Mouse (Mus musculus): ENCODE data around the gene Large2. TPM values are rescaled to one million over a fixed set of nuclear protein-coding genes. Genes with fewer than 3 reads are reported as not detected.

Gene Large2
- total RNA-seq (2023; ENCODE audit: inconsistent age) = 0.13 to 0.84 TPM in 2 of 4 replicates, not detected in the others

DNA sequence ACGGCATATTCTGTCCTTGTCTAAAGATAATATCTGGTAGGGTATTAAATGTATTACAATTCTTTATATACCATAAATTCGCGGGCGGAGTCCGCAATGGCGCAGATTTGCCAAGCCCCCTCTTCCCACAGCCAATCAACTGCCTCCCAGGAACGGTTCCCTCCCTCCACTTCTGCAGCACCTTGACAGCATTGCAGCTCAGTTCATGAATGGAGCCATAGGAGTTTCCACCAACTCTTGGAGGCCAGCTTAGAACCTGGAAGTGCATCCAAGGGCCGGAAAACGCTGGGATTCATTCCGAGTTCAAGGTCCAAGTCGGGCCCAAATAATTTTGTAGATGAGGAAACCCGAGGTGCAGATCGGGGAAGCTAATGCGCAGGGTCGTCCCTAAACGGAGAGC is at the start of gene Large2, which contains the start of gene Pex16:
Gene Large2 (minus strand): TSS at position 356 of the 400 bp plus-strand sequence.
Gene Pex16 (plus strand): TSS at position 163 of the 400 bp plus-strand sequence.

DNA sequence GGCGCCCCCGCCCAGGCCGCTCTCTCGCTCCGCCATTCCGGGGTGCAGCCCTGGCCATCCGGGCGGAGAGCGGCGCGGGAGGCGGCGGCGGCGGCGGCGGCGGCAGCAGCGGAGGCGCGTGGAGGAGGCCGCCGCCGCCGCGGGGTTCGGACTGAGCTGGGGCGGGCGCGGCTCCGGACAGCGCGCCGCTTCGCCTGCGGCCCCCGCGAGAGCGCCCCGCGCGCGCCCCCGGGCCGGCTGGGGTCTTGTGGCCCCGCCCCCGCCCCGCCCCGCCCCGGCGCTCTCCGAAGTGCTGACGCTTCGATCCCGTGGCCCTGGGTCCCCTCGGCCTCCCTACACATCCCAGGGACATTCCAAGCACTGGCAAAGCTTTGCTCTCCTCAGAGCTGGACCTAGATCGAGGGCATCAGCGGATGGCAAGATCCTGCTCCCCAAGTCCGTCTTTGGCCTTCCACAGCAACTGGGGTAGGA is 26.5 kb upstream of the Large2 start, which contains the start of gene Mapk8ip1:
Gene Mapk8ip1 (minus strand): TSS at position 173 of the 471 bp plus-strand sequence.

DNA sequence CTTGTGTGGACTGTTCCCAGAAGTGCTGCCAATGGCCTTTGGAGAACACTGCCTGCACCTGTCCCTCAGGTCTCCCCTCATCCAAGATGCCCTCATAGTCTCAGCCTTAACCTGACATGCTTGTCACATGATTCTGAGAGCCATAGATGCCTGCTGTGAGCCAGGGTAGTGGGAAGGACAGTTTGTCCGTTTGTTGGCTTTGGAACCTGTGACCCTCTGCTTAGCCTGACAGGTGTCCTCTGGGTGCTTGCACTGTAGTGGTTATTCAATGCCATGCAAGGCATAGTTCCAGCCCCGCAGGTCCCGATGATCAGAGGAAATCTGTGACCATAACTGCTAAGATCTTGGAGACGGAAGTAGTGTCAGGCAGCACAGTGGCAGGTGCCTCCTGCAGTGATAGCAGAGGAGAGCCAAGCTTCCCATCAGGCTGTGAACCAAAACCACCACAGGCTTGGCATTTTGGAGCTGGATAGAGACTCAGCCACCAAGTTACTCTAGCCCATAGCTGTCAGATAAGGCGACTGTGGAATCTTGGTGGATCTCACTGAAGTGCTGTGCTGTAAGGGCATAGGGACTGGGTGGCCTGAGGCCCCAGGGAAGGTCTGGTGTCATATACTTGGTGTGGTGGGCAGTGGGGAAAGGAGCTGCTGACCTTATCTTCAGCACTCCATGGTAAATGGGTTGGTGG is 7.4 kb upstream of the Large2 start, which contains the start of gene 1700029I15Rik:
Gene 1700029I15Rik (plus strand): TSS at position 638 of the 688 bp plus-strand sequence.

Other genes with a start within 250 kb of the Large2 start
- 28.6 to 40.0 TPM (median 32.4 TPM) in 4 replicates for gene Pex16, start 193 bp downstream of the Large2 start, total RNA-seq (2023; ENCODE audit: inconsistent age)
- gene 1700029I15Rik, start 7.7 kb upstream of the Large2 start, total RNA-seq (2023; ENCODE audit: inconsistent age) = 5.1 to 9.1 TPM (median 8.0 TPM) in 4 replicates
- 0.33 to 1.3 TPM (median 0.61 TPM) in 4 replicates for gene Mapk8ip1, start 26.4 kb upstream of the Large2 start, total RNA-seq (2023; ENCODE audit: inconsistent age)
- 45.3 to 54.9 TPM (median 47.7 TPM) in 4 replicates for gene Cry2, start 59.2 kb upstream of the Large2 start, total RNA-seq (2023; ENCODE audit: inconsistent age)
- gene Slc35c1, start 85.7 kb upstream of the Large2 start, total RNA-seq (2023; ENCODE audit: inconsistent age) = 21.8 to 25.6 TPM (median 22.9 TPM) in 4 replicates
- gene Chst1, start 224.8 kb upstream of the Large2 start, total RNA-seq (2023; ENCODE audit: inconsistent age) = 0.69 to 1.2 TPM (median 0.96 TPM) in 4 replicates